Mouse (Mus musculus): Measurements from ENCODE around the gene Zscan10. TPM values are rescaled to one million over a fixed set of nuclear protein-coding genes. Genes with fewer than 3 reads are reported as not detected.

Zscan10 gene
- polyA plus RNA-seq, 1 experiment from 2014 or later, result 0.21 TPM

- no peaks in the 10 kb centered on the region for H3K36me3 ChIP-seq
- H3K27ac ChIP-seq, result peak within 1 kb of the TSS; percentile 93
- H3K4me3 ChIP-seq, result peak within 1 kb of the TSS; percentile 66
- WGBS, result 7% methylated on average over 31 of the region's 31 CpGs
- peak; percentile 97 for DNase-seq (ENCODE audit: low spot score)
- no peaks in the 10 kb centered on the region for H3K9me3 ChIP-seq
- peaks cover 16% of the 10 kb centered on the region for H3K4me1 ChIP-seq
- H3K27me3 ChIP-seq (ENCODE audit: insufficient read depth, poor library complexity, severe bottlenecking), result no peaks in the 10 kb centered on the region
Measured at GRCm38 (mm10) chr17:23598582-23599552, 1.8 kb upstream of the Zscan10 start, which contains the start of gene Zfp13. TSS of gene Zfp13 (minus strand) at chr17:23599487.

- no peaks in the 10 kb centered on the region for H3K9me3 ChIP-seq
- no peaks in the 10 kb centered on the region for H3K36me3 ChIP-seq
- H3K4me3 ChIP-seq, result peak overlapping the region; percentile 66
- no peak for DNase-seq (ENCODE audit: low spot score)
- WGBS, result 25% methylated on average over 7 of the region's 7 CpGs
- peak overlapping the region; percentile 93 for H3K27ac ChIP-seq
- H3K4me1 ChIP-seq, result peaks cover 16% of the 10 kb centered on the region
- H3K27me3 ChIP-seq (ENCODE audit: insufficient read depth, poor library complexity, severe bottlenecking), result no peaks in the 10 kb centered on the region
Measured at GRCm38 (mm10) chr17:23599605-23600063, 1.0 kb upstream of the Zscan10 start.

- H3K4me3 ChIP-seq, result no peak overlapping the region
- H3K9me3 ChIP-seq, result no peaks in the 10 kb centered on the region
- H3K27me3 ChIP-seq (ENCODE audit: insufficient read depth, poor library complexity, severe bottlenecking), result no peaks in the 10 kb centered on the region
- WGBS, result 55% methylated on average over 10 of the region's 10 CpGs
- H3K36me3 ChIP-seq, result no peaks in the 10 kb centered on the region
- no peak for DNase-seq (ENCODE audit: low spot score)
- no peak overlapping the region for H3K27ac ChIP-seq
- peaks cover 16% of the 10 kb centered on the region for H3K4me1 ChIP-seq
Measured at GRCm38 (mm10) chr17:23601836-23602585, 1.4 kb downstream of the Zscan10 start.

GRCm38 (mm10) chr17:23603077-23603476, 2.4 kb downstream of the Zscan10 start:
- 23% methylated on average over 8 of the region's 8 CpGs for WGBS
- H3K36me3 ChIP-seq, result no peaks in the 10 kb centered on the region

GRCm38 (mm10) chr17:23603542-23603941, 2.9 kb downstream of the Zscan10 start:
- Histone ChIP-seq H3K9me3 (no peaks in the 10 kb centered on the region), H3K4me3 (no peak overlapping the region), H3K4me1 (peaks cover 12% of the 10 kb centered on the region), H3K27ac (no peak overlapping the region), H3K36me3 (no peaks in the 10 kb centered on the region), H3K27me3 (ENCODE audit: insufficient read depth, poor library complexity, severe bottlenecking) (no peaks in the 10 kb centered on the region)
- 51% methylated on average over 2 of the region's 2 CpGs for WGBS
- no peak for DNase-seq (ENCODE audit: low spot score)

More at GRCm38 (mm10) chr17:23603077-23603476, 2.4 kb downstream of the Zscan10 start:
- no peak for DNase-seq (ENCODE audit: low spot score)
- Histone ChIP-seq H3K27me3 (ENCODE audit: insufficient read depth, poor library complexity, severe bottlenecking) (no peaks in the 10 kb centered on the region), H3K4me3 (no peak overlapping the region), H3K9me3 (no peaks in the 10 kb centered on the region), H3K4me1 (peaks cover 16% of the 10 kb centered on the region), H3K27ac (no peak overlapping the region)

GRCm38 (mm10) chr17:23604394-23604793, 3.7 kb downstream of the Zscan10 start:
- Histone ChIP-seq H3K27me3 (ENCODE audit: insufficient read depth, poor library complexity, severe bottlenecking) (no peaks in the 10 kb centered on the region), H3K36me3 (no peaks in the 10 kb centered on the region), H3K4me3 (no peak overlapping the region), H3K9me3 (no peaks in the 10 kb centered on the region), H3K27ac (no peak overlapping the region), H3K4me1 (peaks cover 8% of the 10 kb centered on the region; the same call in 1 of the 2 replicates)
- WGBS, result 63% methylated on average over 7 of the region's 7 CpGs
- DNase-seq (ENCODE audit: low spot score), result no peak

- no peak overlapping the region for H3K27ac ChIP-seq
- no peak overlapping the region for H3K4me3 ChIP-seq
- DNase-seq (ENCODE audit: low spot score), result no peak
- no peaks in the 10 kb centered on the region for H3K27me3 ChIP-seq (ENCODE audit: insufficient read depth, poor library complexity, severe bottlenecking)
- H3K9me3 ChIP-seq, result no peaks in the 10 kb centered on the region
- 83% methylated on average over 8 of the region's 8 CpGs for WGBS
- no peaks in the 10 kb centered on the region for H3K36me3 ChIP-seq
- peaks cover 5% of the 10 kb centered on the region; the same call in 1 of the 2 replicates for H3K4me1 ChIP-seq
Measured at GRCm38 (mm10) chr17:23605220-23605619, 4.6 kb downstream of the Zscan10 start.

- 93% methylated on average over 24 of the region's 24 CpGs for WGBS
- Histone ChIP-seq H3K27ac (no peak overlapping the region), H3K4me3 (no peak overlapping the region), H3K36me3 (no peaks in the 10 kb centered on the region), H3K27me3 (ENCODE audit: insufficient read depth, poor library complexity, severe bottlenecking) (no peaks in the 10 kb centered on the region), H3K9me3 (no peaks in the 10 kb centered on the region), H3K4me1 (0 out of 2 replicates have a peak, but pooled peaks cover 2% of the 10 kb centered on the region)
- no peak for DNase-seq (ENCODE audit: low spot score)
Measured at GRCm38 (mm10) chr17:23609612-23610011, 9.0 kb downstream of the Zscan10 start.

GRCm38 (mm10) chr17:23610361-23610800, 9.7 kb downstream of the Zscan10 start:
- no peaks in the 10 kb centered on the region for H3K36me3 ChIP-seq
- DNase-seq (ENCODE audit: low spot score), result peak; percentile 75
- 86% methylated on average over 28 of the region's 28 CpGs for WGBS
- no peak overlapping the region for H3K4me3 ChIP-seq
- H3K27me3 ChIP-seq (ENCODE audit: insufficient read depth, poor library complexity, severe bottlenecking), result no peaks in the 10 kb centered on the region
- no peaks in the 10 kb centered on the region for H3K9me3 ChIP-seq
- H3K4me1 ChIP-seq, result 0 out of 2 replicates have a peak, but pooled peaks cover 2% of the 10 kb centered on the region
- no peak overlapping the region for H3K27ac ChIP-seq

GRCm38 (mm10) chr17:23617087-23617486, 16.4 kb downstream of the Zscan10 start:
- no peak for DNase-seq (ENCODE audit: low spot score)
- H3K27ac ChIP-seq, result no peak overlapping the region
- no peak overlapping the region for H3K4me3 ChIP-seq
- H3K9me3 ChIP-seq, result no peaks in the 10 kb centered on the region
- no peaks in the 10 kb centered on the region for H3K4me1 ChIP-seq
- H3K36me3 ChIP-seq, result no peaks in the 10 kb centered on the region
- WGBS, result 45% methylated on average over 9 of the region's 9 CpGs
- peaks cover 34% of the 10 kb centered on the region; the same call in 1 of the 2 replicates for H3K27me3 ChIP-seq (ENCODE audit: insufficient read depth, poor library complexity, severe bottlenecking)

- Histone ChIP-seq H3K27ac (no peak overlapping the region), H3K36me3 (no peaks in the 10 kb centered on the region), H3K4me1 (no peaks in the 10 kb centered on the region), H3K4me3 (no peak overlapping the region), H3K27me3 (ENCODE audit: insufficient read depth, poor library complexity, severe bottlenecking) (peaks cover 36% of the 10 kb centered on the region; the same call in 1 of the 2 replicates), H3K9me3 (no peaks in the 10 kb centered on the region)
- DNase-seq (ENCODE audit: low spot score), result no peak
- 39% methylated on average over 7 of the region's 7 CpGs for WGBS
Measured at GRCm38 (mm10) chr17:23620351-23620750, 19.7 kb downstream of the Zscan10 start.

- DNase-seq (ENCODE audit: low spot score), result no peak
- Histone ChIP-seq H3K27me3 (ENCODE audit: insufficient read depth, poor library complexity, severe bottlenecking) (peaks cover 18% of the 10 kb centered on the region), H3K9me3 (no peaks in the 10 kb centered on the region), H3K4me1 (peaks cover 7% of the 10 kb centered on the region), H3K27ac (no peak overlapping the region), H3K36me3 (no peaks in the 10 kb centered on the region), H3K4me3 (no peak overlapping the region)
- 32% methylated on average over 7 of the region's 7 CpGs for WGBS
Measured at GRCm38 (mm10) chr17:23627813-23628212, 27.2 kb downstream of the Zscan10 start.

Data from heart, embryonic 10.5 days (tissue).